Mouse (Mus musculus): ENCODE results near the gene Spcs1. TPM values are rescaled to one million over a fixed set of nuclear protein-coding genes. Genes with fewer than 3 reads are reported as not detected.
A peak's percentile ranks its signal among the peaks of the same experiment; 100 is the strongest.

The Spcs1 gene
- total and polyA plus RNA-seq, 3 experiments: 188 to 419 (median 208) TPM

GRCm38 (mm10) chr14:31025785-31026184 is 24.3 kb upstream of the Spcs1 start:
- no peak overlapping the region for H3K27ac ChIP-seq (ENCODE audit: control insufficient read depth, low read depth, low read length)
- no peak overlapping the region for H3K4me3 ChIP-seq (ENCODE audit: control insufficient read depth in 1 of 2, insufficient read depth in 1 of 2, low read depth in 2 of 2, low read length in 2 of 2)
- H3K9me3 ChIP-seq (replicated peaks; ENCODE audit: insufficient read depth, low read length): no peaks in the 10 kb centered on the region
- no peak overlapping the region for H3K9ac ChIP-seq (ENCODE audit: control insufficient read depth, low read depth, low read length, poor library complexity, severe bottlenecking)
- TF ChIP-seq CTCF (IDR thresholded peaks at IDR 0.05 in 2 of 3, conservative IDR thresholded peaks at IDR 0.05 in 1 of 3; ENCODE audit: control insufficient read depth in 1 of 3, insufficient read depth in 1 of 3, low read depth in 2 of 3, low read length in 3 of 3, poor library complexity in 1 of 3, severe bottlenecking in 1 of 3): peak; percentile 40 to 53 (median 45); a peak in 5 of 6 replicates
- no peak for TF ChIP-seq MAZ (IDR thresholded peaks at IDR 0.05; ENCODE audit: low read depth, low read length)
- no peak for TF ChIP-seq KAT2A (conservative IDR thresholded peaks at IDR 0.05; ENCODE audit: low read depth, low read length)
- TF ChIP-seq ZC3H11A (IDR thresholded peaks at IDR 0.05; ENCODE audit: low read depth, low read length): no peak
- 0 out of 2 replicates have a peak, but pooled peaks have one; percentile 18 for TF ChIP-seq GATA1 (IDR thresholded peaks at IDR 0.05; ENCODE audit: low read depth, low read length)
- no peak for TF ChIP-seq E2F4 (IDR thresholded peaks at IDR 0.05; ENCODE audit: borderline replicate concordance, low read depth, low read length)
- TF ChIP-seq MYC (IDR thresholded peaks at IDR 0.05; ENCODE audit: low read depth, low read length): peak; percentile 77
- no peak for TF ChIP-seq ZKSCAN1 (IDR thresholded peaks at IDR 0.05; ENCODE audit: low read depth, low read length)
- peak; percentile 85 for TF ChIP-seq USF1 (IDR thresholded peaks at IDR 0.05; ENCODE audit: low read depth, low read length)
- no peak for TF ChIP-seq MAX (IDR thresholded peaks at IDR 0.05; ENCODE audit: low read length)
- TF ChIP-seq MYB (IDR thresholded peaks at IDR 0.05; ENCODE audit: low read depth, low read length): no peak
- TF ChIP-seq RAD21 (IDR thresholded peaks at IDR 0.05; ENCODE audit: low read depth, low read length): peak; percentile 23
- no peak; a peak in 1 of 4 replicates for TF ChIP-seq USF2 (IDR thresholded peaks at IDR 0.05; ENCODE audit: borderline replicate concordance in 1 of 2, insufficient read depth in 1 of 2, low read depth in 1 of 2, low read length in 2 of 2)
- no peak for TF ChIP-seq NELFE (IDR thresholded peaks at IDR 0.05; ENCODE audit: low read depth, low read length)
- TF ChIP-seq JUND (IDR thresholded peaks at IDR 0.05; ENCODE audit: low read depth, low read length): peak; percentile 45; the same call in 1 of the 2 replicates
- no peak for TF ChIP-seq MEF2A (IDR thresholded peaks at IDR 0.05; ENCODE audit: extremely low read depth, insufficient replicate concordance, low read depth, low read length, poor library complexity, severe bottlenecking)
- TF ChIP-seq TAL1 (IDR thresholded peaks at IDR 0.05; ENCODE audit: low read length): no peak
- no peak for TF ChIP-seq POLR2A (IDR thresholded peaks at IDR 0.05; ENCODE audit: control insufficient read depth in 1 of 2, insufficient read depth in 1 of 2, low read depth in 1 of 2, low read length in 2 of 2, poor library complexity in 1 of 2)
- TF ChIP-seq SMC3 (IDR thresholded peaks at IDR 0.05; ENCODE audit: low read depth, low read length): 0 out of 2 replicates have a peak, but pooled peaks have one; percentile 9
- no peak for TF ChIP-seq CHD1 (IDR thresholded peaks at IDR 0.05; ENCODE audit: low read depth, low read length)
- peaks cover under 1 to 5% of the 10 kb centered on the region in 2 experiments; a peak in 1 of 4 replicates for H3K4me1 ChIP-seq (ENCODE audit: control insufficient read depth in 1 of 2, insufficient read depth in 2 of 2, low read length in 2 of 2)
- H3K27me3 ChIP-seq (ENCODE audit: control insufficient read depth in 1 of 2, insufficient read depth in 2 of 2, low read length in 2 of 2): no peaks in the 10 kb centered on the region
- peak; percentile 69 for DNase-seq (ENCODE audit: low read depth, low spot score)
- H3K36me3 ChIP-seq (ENCODE audit: control insufficient read depth in 1 of 2, insufficient read depth in 2 of 2, low read length in 2 of 2): peaks cover 14 to 31% of the 10 kb centered on the region in 2 experiments
- peaks cover 9% of the 10 kb centered on the region for H3K79me2 ChIP-seq (ENCODE audit: control insufficient read depth, insufficient read depth, low read length, poor library complexity)

DNA sequence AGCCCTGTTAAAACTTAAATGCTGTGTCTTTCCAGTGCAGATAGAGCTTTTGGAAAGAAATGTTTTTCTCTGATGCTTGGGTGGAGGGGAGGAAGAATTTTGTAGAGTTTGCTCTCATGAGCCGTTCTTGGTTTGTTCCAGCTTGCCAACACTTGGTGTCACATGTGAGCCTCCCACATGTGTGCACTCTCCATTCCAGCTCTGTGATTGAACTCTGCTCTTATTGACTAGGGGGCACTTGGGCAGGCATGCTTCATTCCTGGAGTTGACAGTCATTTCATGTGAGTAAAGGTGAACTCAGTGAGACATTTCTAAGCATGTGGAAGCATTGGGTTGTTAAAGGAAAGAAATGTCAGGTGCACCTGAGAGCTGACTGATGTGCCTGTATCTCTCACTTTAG is 21.1 kb upstream of the Spcs1 start:
- peaks cover 10 to 11% of the 10 kb centered on the region in 2 experiments; a peak in 3 of 4 replicates for H3K4me1 ChIP-seq (ENCODE audit: control insufficient read depth in 1 of 2, insufficient read depth in 2 of 2, low read length in 2 of 2)
- no peak overlapping the region for H3K27ac ChIP-seq (ENCODE audit: control insufficient read depth, low read depth, low read length)
- H3K9ac ChIP-seq (ENCODE audit: control insufficient read depth, low read depth, low read length, poor library complexity, severe bottlenecking): no peak overlapping the region
- H3K27me3 ChIP-seq (ENCODE audit: control insufficient read depth in 1 of 2, insufficient read depth in 2 of 2, low read length in 2 of 2): no peaks in the 10 kb centered on the region
- H3K9me3 ChIP-seq (replicated peaks; ENCODE audit: insufficient read depth, low read length): no peaks in the 10 kb centered on the region
- TF ChIP-seq MEF2A (IDR thresholded peaks at IDR 0.05; ENCODE audit: extremely low read depth, insufficient replicate concordance, low read depth, low read length, poor library complexity, severe bottlenecking) (no peak), EP300 (IDR thresholded peaks at IDR 0.05; ENCODE audit: low read depth in 1 of 2, low read length in 2 of 2) (no peak), MYB (IDR thresholded peaks at IDR 0.05; ENCODE audit: low read depth, low read length) (no peak), TAL1 (IDR thresholded peaks at IDR 0.05; ENCODE audit: low read length) (no peak), TCF12 (IDR thresholded peaks at IDR 0.05; ENCODE audit: low read depth, low read length) (no peak), E2F4 (IDR thresholded peaks at IDR 0.05; ENCODE audit: borderline replicate concordance, low read depth, low read length) (no peak), ZMIZ1 (IDR thresholded peaks at IDR 0.05; ENCODE audit: low read depth, low read length) (no peak)
- DNase-seq (ENCODE audit: low read depth, low spot score): no peak
- peaks cover 11 to 22% of the 10 kb centered on the region in 2 experiments for H3K36me3 ChIP-seq (ENCODE audit: control insufficient read depth in 1 of 2, insufficient read depth in 2 of 2, low read length in 2 of 2)
- H3K79me2 ChIP-seq (ENCODE audit: control insufficient read depth, insufficient read depth, low read length, poor library complexity): peaks cover 33% of the 10 kb centered on the region
- no peak overlapping the region for H3K4me3 ChIP-seq (ENCODE audit: control insufficient read depth in 1 of 2, insufficient read depth in 1 of 2, low read depth in 2 of 2, low read length in 2 of 2)
